Mouse (Mus musculus) MEL (cell line): ENCODE results near the gene Spats1. TPM values are rescaled to one million over a fixed set of nuclear protein-coding genes. Genes with fewer than 3 reads are reported as not detected.

ENCODE experiments used
- DNase-seq: peaks from one replicate; pipeline ENCODE4 v3.0.0; 2011; ENCODE audit warnings: low read depth, low spot score
- H3K27ac ChIP-seq: 2 replicates; pipeline ENCODE4 v1.5.1; 2012; ENCODE audit warnings: low read depth, mild to moderate bottlenecking, control low read depth, low read length, moderate library complexity; ENCODE audit not compliant: control insufficient read depth
- H3K27me3 ChIP-seq, 2 experiments: fragments of 150-350 bp in 1 of 2; sonication (generic) in 1 of 2; 2 replicates each; pipeline ENCODE4 v1.6.1; 2012; ENCODE audit warnings: low read length in 2 of 2, mild to moderate bottlenecking in 2 of 2, improper control_type of control experiment in 1 of 2, moderate library complexity in 1 of 2; ENCODE audit not compliant: insufficient read depth in 2 of 2, control insufficient read depth in 1 of 2
- H3K36me3 ChIP-seq, 2 experiments: 2 replicates each; pipeline ENCODE4 v1.6.1; 2012 to 2014; ENCODE audit warnings: low read length in 2 of 2, improper control_type of control experiment in 1 of 2, inconsistent platforms in 1 of 2, mild to moderate bottlenecking in 1 of 2; ENCODE audit not compliant: insufficient read depth in 2 of 2, control insufficient read depth in 1 of 2
- H3K4me1 ChIP-seq, 2 experiments: fragments of 150-350 bp in 1 of 2; sonication (generic) in 1 of 2; 2 replicates each; pipeline ENCODE4 v1.6.1; 2012; ENCODE audit warnings: low read length in 2 of 2, improper control_type of control experiment in 1 of 2, mild to moderate bottlenecking in 1 of 2; ENCODE audit not compliant: insufficient read depth in 2 of 2, control insufficient read depth in 1 of 2
- H3K4me3 ChIP-seq, 2 experiments: fragments of 150-350 bp in 1 of 2; sonication (generic) in 1 of 2; 2 replicates each; pipeline ENCODE4 v1.5.1; 2012; ENCODE audit warnings: low read depth in 2 of 2, low read length in 2 of 2, mild to moderate bottlenecking in 2 of 2, moderate library complexity in 2 of 2, control low read depth in 1 of 2, improper control_type of control experiment in 1 of 2; ENCODE audit not compliant: control insufficient read depth in 1 of 2, insufficient read depth in 1 of 2
- H3K79me2 ChIP-seq: 2 replicates; pipeline ENCODE4 v1.6.1; 2012; ENCODE audit warnings: mild to moderate bottlenecking, low read length, moderate library complexity; ENCODE audit not compliant: control insufficient read depth, poor library complexity, insufficient read depth
- H3K9ac ChIP-seq: 2 replicates; pipeline ENCODE4 v1.6.1; 2012; ENCODE audit warnings: low read depth, mild to moderate bottlenecking, control low read depth, low read length, moderate library complexity; ENCODE audit not compliant: control insufficient read depth, poor library complexity, severe bottlenecking
- H3K9me3 ChIP-seq: fragments of 150-350 bp; sonication (generic); replicated peaks from 2 replicates; pipeline ENCODE4 v1.6.1; 2012; ENCODE audit warnings: mild to moderate bottlenecking, low read length, improper control_type of control experiment, moderate library complexity; ENCODE audit not compliant: insufficient read depth
- BHLHE40 ChIP-seq: IDR thresholded peaks from 2 replicates; pipeline ENCODE4 v1.6.1; 2012; ENCODE audit warnings: low read depth, mild to moderate bottlenecking, inconsistent platforms, low read length, improper control_type of control experiment, borderline replicate concordance
- CHD1 ChIP-seq: IDR thresholded peaks from 2 replicates; pipeline ENCODE4 v1.6.1; 2012; ENCODE audit warnings: low read depth, mild to moderate bottlenecking, inconsistent platforms, low read length, improper control_type of control experiment
- CHD2 ChIP-seq: IDR thresholded peaks from 2 replicates; pipeline ENCODE4 v1.6.1; 2011; ENCODE audit warnings: low read length, improper control_type of control experiment
- CTCF ChIP-seq, 3 experiments: IDR thresholded peaks in 2 of 3; conservative IDR thresholded peaks in 1 of 3; 2 replicates each; pipeline ENCODE4 v1.5.1; 2011 to 2012; ENCODE audit warnings: low read length in 3 of 3, low read depth in 2 of 3, mild to moderate bottlenecking in 2 of 3, improper control_type of control experiment in 1 of 3, inconsistent platforms in 1 of 3, mixed read lengths in 1 of 3, moderate library complexity in 1 of 3; ENCODE audit not compliant: control insufficient read depth in 1 of 3, insufficient read depth in 1 of 3, poor library complexity in 1 of 3, severe bottlenecking in 1 of 3
- EP300 ChIP-seq, 2 experiments: IDR thresholded peaks; 2 replicates each; pipeline ENCODE4 v1.6.1; 2011; ENCODE audit warnings: improper control_type of control experiment in 2 of 2, low read length in 2 of 2, low read depth in 1 of 2, mild to moderate bottlenecking in 1 of 2
- ETS1 ChIP-seq: IDR thresholded peaks from 2 replicates; pipeline ENCODE4 v1.6.1; 2012; ENCODE audit warnings: low read depth, mild to moderate bottlenecking, inconsistent platforms, low read length, improper control_type of control experiment, moderate library complexity
- GABPA ChIP-seq: IDR thresholded peaks from 2 replicates; pipeline ENCODE4 v1.6.1; 2012; ENCODE audit warnings: low read depth, mild to moderate bottlenecking, inconsistent platforms, low read length, improper control_type of control experiment, moderate library complexity
- GATA1 ChIP-seq: IDR thresholded peaks from 2 replicates; pipeline ENCODE4 v1.6.1; 2011; ENCODE audit warnings: low read depth, low read length, improper control_type of control experiment
- KAT2A ChIP-seq: conservative IDR thresholded peaks from 2 replicates; pipeline ENCODE4 v1.6.1; 2012; ENCODE audit warnings: low read depth, low read length, improper control_type of control experiment, inconsistent platforms
- MAFK ChIP-seq: IDR thresholded peaks from 2 replicates; pipeline ENCODE4 v1.6.1; 2011; ENCODE audit warnings: low read depth, mild to moderate bottlenecking, low read length, improper control_type of control experiment, borderline replicate concordance
- MAZ ChIP-seq: IDR thresholded peaks from 2 replicates; pipeline ENCODE4 v1.6.1; 2012; ENCODE audit warnings: low read depth, mild to moderate bottlenecking, inconsistent platforms, low read length, improper control_type of control experiment
- MXI1 ChIP-seq: IDR thresholded peaks from 2 replicates; pipeline ENCODE4 v1.6.1; 2011; ENCODE audit warnings: mild to moderate bottlenecking, low read depth, low read length, improper control_type of control experiment
- POLR2A ChIP-seq, 2 experiments: IDR thresholded peaks; 2 replicates each; pipeline ENCODE4 v1.6.1; 2011 to 2012; ENCODE audit warnings: low read length in 2 of 2, mild to moderate bottlenecking in 2 of 2, control low read depth in 1 of 2, improper control_type of control experiment in 1 of 2, low read depth in 1 of 2, moderate library complexity in 1 of 2; ENCODE audit not compliant: control insufficient read depth in 1 of 2, insufficient read depth in 1 of 2, poor library complexity in 1 of 2
- POLR2AphosphoS2 ChIP-seq: IDR thresholded peaks from 2 replicates; pipeline ENCODE4 v1.6.1; 2011; ENCODE audit warnings: low read length, improper control_type of control experiment
- POLR2AphosphoS5 ChIP-seq: IDR thresholded peaks from 2 replicates; pipeline ENCODE4 v1.6.1; 2012; ENCODE audit warnings: low read depth, borderline replicate concordance, mild to moderate bottlenecking, inconsistent platforms, low read length, moderate library complexity, mixed read lengths
- SIN3A ChIP-seq: IDR thresholded peaks from 2 replicates; pipeline ENCODE4 v1.6.1; 2012; ENCODE audit warnings: low read length, improper control_type of control experiment, inconsistent platforms
- SMC3 ChIP-seq: IDR thresholded peaks from 2 replicates; pipeline ENCODE4 v1.6.1; 2011; ENCODE audit warnings: low read depth, low read length, improper control_type of control experiment
- TBP ChIP-seq: IDR thresholded peaks from 2 replicates; pipeline ENCODE4 v1.8.0; 2011; ENCODE audit warnings: low read depth, low read length, improper control_type of control experiment
- TCF12 ChIP-seq: IDR thresholded peaks from 2 replicates; pipeline ENCODE4 v1.6.1; 2014; ENCODE audit warnings: low read depth, mild to moderate bottlenecking, inconsistent platforms, low read length, improper control_type of control experiment, moderate library complexity
- UBTF ChIP-seq: IDR thresholded peaks from 2 replicates; pipeline ENCODE4 v1.6.1; 2012; ENCODE audit warnings: low read depth, mild to moderate bottlenecking, inconsistent platforms, low read length, improper control_type of control experiment, moderate library complexity, borderline replicate concordance; ENCODE audit not compliant: insufficient read depth
- USF1 ChIP-seq: IDR thresholded peaks from 2 replicates; pipeline ENCODE4 v1.6.1; 2014; ENCODE audit warnings: low read depth, mild to moderate bottlenecking, inconsistent platforms, low read length, improper control_type of control experiment, moderate library complexity
- ZKSCAN1 ChIP-seq: IDR thresholded peaks from 2 replicates; pipeline ENCODE4 v1.6.1; 2012; ENCODE audit warnings: low read depth, mild to moderate bottlenecking, inconsistent platforms, low read length, improper control_type of control experiment, moderate library complexity
- ZNF384 ChIP-seq: IDR thresholded peaks from 2 replicates; pipeline ENCODE4 v1.6.1; 2012; ENCODE audit warnings: low read depth, mild to moderate bottlenecking, inconsistent platforms, low read length, improper control_type of control experiment
- polyA plus RNA-seq, 2 experiments: library from polyadenylated mRNA; stranded (reverse) in 1 of 2; unstranded in 1 of 2; fragments of >175 nt in 1 of 2; fragments of >200 nt in 1 of 2; gene quantifications; 2 replicates each; pipeline versions ENCODE4 v1.2.1 to v1.2.4; 2012; ENCODE audit warnings: low replicate concordance in 2 of 2, low read depth in 1 of 2; ENCODE audit not compliant: insufficient read length in 2 of 2, insufficient read depth in 1 of 2, missing spikeins in 1 of 2
- total RNA-seq: library from RNA; depleted of rRNA; stranded (reverse); fragments of 300-350 nt; gene quantifications from 2 replicates; pipeline ENCODE4 v1.2.3, GENCODE M21; 2012

The Spats1 gene
- total and polyA plus RNA-seq, 3 experiments = 1.5 to 149 (median 2.5) TPM

DNA sequence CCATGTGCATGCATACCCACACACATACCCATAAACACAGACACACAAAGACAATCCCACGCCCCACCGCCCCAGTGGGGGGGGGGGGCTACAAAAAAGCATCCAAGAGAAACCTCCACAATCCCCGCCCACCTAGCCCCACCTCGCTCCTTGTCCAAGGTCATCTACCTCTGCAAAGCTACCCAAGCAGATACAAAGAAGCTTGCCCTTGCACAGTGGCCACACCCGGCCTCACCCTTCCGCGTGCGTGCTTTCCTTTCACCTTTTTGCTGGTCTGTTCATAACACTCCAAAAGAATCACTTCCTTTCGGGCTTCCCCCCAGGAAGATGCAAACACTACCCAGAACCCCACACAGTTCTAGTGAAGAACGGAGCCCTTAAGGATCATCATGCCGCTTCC, 20.2 kb upstream of the Spats1 start:
- DNase-seq = no peak
- Histone ChIP-seq H3K79me2 (no peaks in the 10 kb centered on the region), H3K27me3 (peaks cover 12 to 17% of the 10 kb centered on the region in 2 experiments), H3K27ac (no peak overlapping the region), H3K4me3 (no peak overlapping the region), H3K4me1 (no peaks in the 10 kb centered on the region), H3K9ac (no peak overlapping the region), H3K9me3 (no peaks in the 10 kb centered on the region), H3K36me3 (no peaks in the 10 kb centered on the region)
- TF ChIP-seq BHLHE40 (no peak), UBTF (no peak), ZNF384 (no peak), KAT2A (no peak), GABPA (no peak), GATA1 (no peak), USF1 (no peak), CHD2 (no peak)

DNA sequence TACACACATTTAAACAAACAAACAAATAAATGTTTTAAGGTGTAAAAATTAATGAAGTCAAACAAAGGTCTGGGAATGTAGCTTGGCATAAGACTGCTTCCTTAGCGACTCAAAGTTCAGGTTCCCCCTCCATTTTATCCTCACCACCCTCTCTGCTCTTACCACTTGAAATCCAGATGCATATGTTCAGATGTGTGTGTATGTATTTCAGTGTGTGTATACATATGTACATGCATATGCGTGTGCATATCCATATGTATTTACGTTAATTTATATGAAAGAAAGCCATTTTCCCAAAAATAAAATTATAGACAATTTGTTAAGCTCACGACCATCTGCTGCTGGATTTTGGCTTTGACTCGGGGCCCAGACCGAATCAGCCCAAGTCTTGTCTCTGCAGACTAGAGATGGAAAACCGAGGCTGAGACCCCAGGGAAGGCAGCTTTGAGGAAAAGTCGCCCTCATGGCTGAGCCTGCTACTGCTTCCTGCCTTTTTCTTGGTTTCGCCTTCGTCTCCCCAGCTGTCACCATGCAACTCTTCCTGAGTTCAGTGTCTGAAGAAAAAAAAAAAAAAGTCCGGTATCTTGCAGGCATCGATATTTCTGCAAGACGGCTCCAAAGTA, 15.4 kb upstream of the Spats1 start:
- no peaks in the 10 kb centered on the region for H3K36me3 ChIP-seq
- TF ChIP-seq SMC3 = no peak
- TF ChIP-seq ETS1 = no peak
- no peak for TF ChIP-seq CTCF (IDR thresholded peaks at IDR 0.05 in 2 of 3, conservative IDR thresholded peaks at IDR 0.05 in 1 of 3; ENCODE audit: control insufficient read depth in 1 of 3, insufficient read depth in 1 of 3, low read depth in 2 of 3, low read length in 3 of 3, poor library complexity in 1 of 3, severe bottlenecking in 1 of 3)
- no peak for TF ChIP-seq MAZ
- TF ChIP-seq TCF12 = no peak
- TF ChIP-seq SIN3A = no peak
- no peak for TF ChIP-seq POLR2A (IDR thresholded peaks at IDR 0.05; ENCODE audit: control insufficient read depth in 1 of 2, insufficient read depth in 1 of 2, low read depth in 1 of 2, low read length in 2 of 2, poor library complexity in 1 of 2)
- TF ChIP-seq MAFK = no peak
- no peak for TF ChIP-seq POLR2AphosphoS5
- TF ChIP-seq ZKSCAN1 = no peak
- TF ChIP-seq CHD1 = no peak
- no peak for TF ChIP-seq BHLHE40
- TF ChIP-seq TBP = no peak
- TF ChIP-seq MXI1 = no peak
- no peak for TF ChIP-seq EP300 (IDR thresholded peaks at IDR 0.05; ENCODE audit: low read depth in 1 of 2, low read length in 2 of 2)
- no peak for TF ChIP-seq GABPA
- no peak for TF ChIP-seq POLR2AphosphoS2
- TF ChIP-seq, all 39 proteins: peak for 0
- no peak for DNase-seq
- H3K27ac ChIP-seq = no peak overlapping the region
- H3K9me3 ChIP-seq = no peaks in the 10 kb centered on the region
- H3K4me3 ChIP-seq = no peak overlapping the region
- H3K4me1 ChIP-seq = no peaks in the 10 kb centered on the region
- H3K79me2 ChIP-seq = no peaks in the 10 kb centered on the region
- H3K9ac ChIP-seq = no peak overlapping the region
- H3K27me3 ChIP-seq = peaks cover 15 to 20% of the 10 kb centered on the region in 2 experiments
